Mouse (Mus musculus): ENCODE measurements around the gene Muc1.

Muc1 gene

GRCm38 (mm10) chr3:89276061-89276460 is 47.2 kb downstream of the Muc1 start:
- no peak for DNase-seq

GRCm38 (mm10) chr3:89277281-89278021 is 48.6 kb downstream of the Muc1 start:
- peak; percentile 39 to 50 for DNase-seq

DNA sequence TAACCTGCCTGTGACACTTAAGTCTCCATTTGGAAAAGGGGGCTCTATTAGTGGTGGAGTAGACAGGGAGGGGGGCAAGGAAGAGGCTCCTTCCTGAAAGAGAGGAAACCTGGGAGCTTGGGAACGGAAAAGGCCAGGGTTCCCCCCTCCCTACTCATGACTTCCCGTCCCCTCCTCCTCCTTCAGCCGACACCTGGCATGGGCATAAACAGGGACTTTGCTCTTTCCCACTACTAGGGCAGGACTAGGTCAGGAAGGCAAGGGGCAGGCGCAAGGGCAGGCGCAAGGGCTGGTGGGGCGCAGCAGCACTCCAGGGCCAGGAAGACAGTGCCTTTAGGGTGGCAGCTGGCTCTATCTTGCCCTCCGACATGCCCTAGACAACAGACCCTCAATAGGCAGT is 49.2 kb downstream of the Muc1 start:
- peak; percentile 27 to 32 for DNase-seq

DNA sequence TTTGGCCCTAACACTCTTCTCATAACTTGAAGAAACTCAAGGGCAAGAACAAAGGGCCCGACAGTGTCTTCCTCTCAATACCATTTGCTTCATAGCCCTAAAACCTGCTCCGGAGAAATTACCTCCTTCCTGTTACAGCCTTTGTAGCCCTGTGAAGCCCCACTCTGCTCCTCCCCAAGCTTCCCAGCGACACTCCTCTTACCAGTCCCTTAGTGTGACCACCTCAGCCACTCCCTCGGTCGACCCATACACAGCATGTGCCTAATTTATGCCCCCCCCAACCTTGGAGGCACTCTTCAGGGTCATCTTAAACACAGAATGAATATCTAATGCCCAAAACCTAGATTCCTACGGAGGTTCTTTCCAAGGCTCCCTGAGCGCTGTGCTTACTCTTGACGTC is 49.8 kb downstream of the Muc1 start:
- DNase-seq: no peak

GRCm38 (mm10) chr3:89279153-89279890 is 50.5 kb downstream of the Muc1 start:
- DNase-seq: peak; percentile 92 to 94

GRCm38 (mm10) chr3:89280050-89280605 is 51.3 kb downstream of the Muc1 start:
- peak in 1 of 2 experiments; percentile 48 for DNase-seq

GRCm38 (mm10) chr3:89280606-89281511 is 52.0 kb downstream of the Muc1 start, which contains the start of gene Efna1:
TSS of gene Efna1 (minus strand) at chr3:89281142.
- peak; percentile 66 to 67 for DNase-seq

DNA sequence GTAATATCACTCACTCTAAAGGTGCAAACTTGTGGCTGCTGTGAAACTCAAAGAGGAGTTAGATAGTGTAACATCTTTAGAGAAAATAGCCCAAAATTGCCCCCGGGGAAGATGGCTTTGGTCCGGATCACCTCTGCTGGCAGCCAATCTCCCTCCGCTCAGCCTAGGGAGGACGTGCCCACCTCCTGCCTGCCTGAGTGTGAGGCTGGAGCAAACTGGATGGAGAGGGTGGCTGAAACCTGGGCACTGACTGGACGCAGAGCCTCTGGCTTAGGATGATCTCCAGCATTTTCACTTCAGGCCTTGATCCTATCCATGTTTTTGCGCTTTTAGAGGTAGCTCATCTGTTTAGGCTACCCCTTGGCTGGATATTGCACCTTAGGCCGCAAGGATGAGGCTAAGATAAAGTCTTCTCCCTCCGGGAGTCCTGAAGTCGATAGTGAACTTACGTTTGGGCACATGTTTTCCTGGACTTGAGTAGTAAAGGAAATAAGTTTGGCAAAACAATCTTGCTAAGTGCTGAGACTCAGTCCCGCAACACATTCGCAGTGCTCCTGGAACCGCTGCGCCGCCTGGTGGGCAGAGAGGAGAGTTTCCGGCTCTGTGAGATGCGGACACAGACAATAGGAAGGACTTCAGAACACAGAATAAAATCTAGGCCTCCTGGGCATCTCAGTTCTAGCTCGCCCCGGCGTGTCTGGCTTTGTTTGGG is 52.9 kb downstream of the Muc1 start:
- peak; percentile 89 to 93 for DNase-seq

GRCm38 (mm10) chr3:89282291-89282643 is 53.4 kb downstream of the Muc1 start:
- DNase-seq: no peak

All from cerebellum, postnatal 25 days (tissue).